Mouse (Mus musculus) liver, postnatal 0 days (tissue): ENCODE results near the gene Ehf. TPM values are rescaled to one million over a fixed set of nuclear protein-coding genes. Genes with fewer than 3 reads are reported as not detected.

Source experiments
- ATAC-seq: fragments of 200-750 bp; cut with Nextera tagmentation; 2 replicates; pipeline ENCODE4 v1.8.0; 2017; ENCODE audit warnings: mild to moderate bottlenecking, moderate library complexity
- DNase-seq: peaks from one replicate; pipeline ENCODE4 v3.0.0-alpha.2; 2016
- H3K27ac ChIP-seq: fragments of 300-500 bp; sonication (generic); 2 replicates; pipeline ENCODE4 v1.5.1; 2014; ENCODE audit warnings: antibody characterized with exemption, moderate library complexity, mild to moderate bottlenecking, low read depth
- H3K27me3 ChIP-seq: fragments of 300-500 bp; sonication (generic); 2 replicates; pipeline ENCODE4 v1.6.1; 2014; ENCODE audit warnings: low read length, control low read depth, mixed read lengths; ENCODE audit not compliant: insufficient read depth
- H3K36me3 ChIP-seq: fragments of 300-500 bp; sonication (generic); replicated peaks from 2 replicates; pipeline ENCODE4 v1.6.1; 2014; ENCODE audit warnings: mild to moderate bottlenecking, control low read depth, low read length, moderate library complexity, mixed read lengths; ENCODE audit not compliant: insufficient read depth
- H3K4me1 ChIP-seq: fragments of 300-500 bp; sonication (generic); 2 replicates; pipeline ENCODE4 v1.6.1; 2014; ENCODE audit warnings: antibody characterized with exemption, mild to moderate bottlenecking, control low read depth; ENCODE audit not compliant: insufficient read depth
- H3K4me2 ChIP-seq: fragments of 300-500 bp; sonication (generic); 2 replicates; pipeline ENCODE4 v1.6.1; 2014; ENCODE audit warnings: low read depth, mild to moderate bottlenecking, low read length, moderate library complexity, mixed read lengths
- H3K4me3 ChIP-seq: fragments of 300-500 bp; sonication (generic); 2 replicates; pipeline ENCODE4 v1.5.1; 2014; ENCODE audit warnings: low read depth, low read length
- H3K9ac ChIP-seq: fragments of 300-500 bp; sonication (generic); replicated peaks from 2 replicates; pipeline ENCODE4 v1.6.1; 2014; ENCODE audit warnings: mild to moderate bottlenecking, moderate library complexity
- H3K9me3 ChIP-seq: fragments of 300-500 bp; sonication (generic); 2 replicates; pipeline ENCODE4 v1.6.1; 2016; ENCODE audit warnings: mild to moderate bottlenecking, control low read depth, low read length, mixed read lengths
- CTCF ChIP-seq: sonication (generic); IDR thresholded peaks from 2 replicates; pipeline ENCODE4 v1.5.1; 2016; ENCODE audit warnings: antibody characterized with exemption, low read depth
- EP300 ChIP-seq: IDR thresholded peaks from 2 replicates; pipeline ENCODE4 v1.6.1; 2016; ENCODE audit warnings: antibody characterized with exemption, low read depth, mild to moderate bottlenecking
- WGBS: fragments of 180-500 bp; shearing (Covaris S2); extraction: QIAGEN DNeasy Blood & Tissue Kit; methylation state at CpG from one replicate; pipeline ENCODE4 v1.1.7; 2014; ENCODE audit not compliant: insufficient replicate concordance; 5-methylcytosine and 5-hydroxymethylcytosine counted together
- polyA plus RNA-seq: library from polyadenylated mRNA; unstranded; fragments of >200 nt; fragmentation: Nextera tagmentation; extraction: Ambion mirVana; gene quantifications from 2 replicates; pipeline ENCODE4 v1.2.1, GENCODE M21; 2015

Gene Ehf
- polyA plus RNA-seq, 1 experiment from 2014 or later = 0.26 TPM

GRCm38 (mm10) chr2:103279927-103280326, 23.2 kb downstream of the Ehf start:
- Histone ChIP-seq H3K27ac (no peak overlapping the region), H3K9ac (no peak overlapping the region), H3K9me3 (no peaks in the 10 kb centered on the region), H3K4me1 (no peaks in the 10 kb centered on the region), H3K4me2 (no peak overlapping the region), H3K4me3 (no peak overlapping the region), H3K27me3 (no peaks in the 10 kb centered on the region), H3K36me3 (no peaks in the 10 kb centered on the region)
- 94% methylated on average over 1 of the region's 1 CpGs for WGBS
- TF ChIP-seq EP300 (no peak), CTCF (no peak)
- no peak for DNase-seq
- no peak for ATAC-seq

GRCm38 (mm10) chr2:103278476-103278875, 24.6 kb downstream of the Ehf start:
- DNase-seq = no peak
- Histone ChIP-seq H3K9me3 (no peaks in the 10 kb centered on the region), H3K27me3 (no peaks in the 10 kb centered on the region), H3K4me1 (no peaks in the 10 kb centered on the region), H3K36me3 (no peaks in the 10 kb centered on the region), H3K27ac (no peak overlapping the region), H3K9ac (no peak overlapping the region), H3K4me3 (no peak overlapping the region), H3K4me2 (no peak overlapping the region)
- WGBS = 60% methylated on average over 1 of the region's 1 CpGs
- TF ChIP-seq EP300 = no peak
- TF ChIP-seq CTCF = no peak
- no peak for ATAC-seq

DNA sequence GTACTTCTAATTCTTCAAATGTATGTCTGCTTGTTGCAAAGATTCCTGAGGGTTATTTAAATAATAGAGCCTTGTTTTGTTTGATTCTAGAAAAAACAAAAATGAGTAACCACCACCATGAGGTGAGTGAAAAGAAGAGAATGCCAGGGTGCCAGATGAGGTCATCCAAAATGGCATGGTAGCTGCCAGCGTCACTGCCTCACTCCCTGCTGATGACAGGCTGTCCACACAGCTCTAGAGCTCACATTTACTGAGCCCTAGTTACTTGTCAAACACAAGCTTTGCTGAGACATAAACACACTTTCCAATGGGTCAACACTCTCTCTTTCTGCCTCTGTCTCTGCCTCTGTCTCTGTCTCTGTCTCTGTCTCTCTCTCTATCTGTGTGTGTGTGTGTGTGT, 25.3 kb downstream of the Ehf start:
- Histone ChIP-seq H3K36me3 (no peaks in the 10 kb centered on the region), H3K4me1 (no peaks in the 10 kb centered on the region), H3K27me3 (no peaks in the 10 kb centered on the region), H3K9ac (no peak overlapping the region), H3K4me2 (no peak overlapping the region), H3K4me3 (no peak overlapping the region), H3K9me3 (no peaks in the 10 kb centered on the region), H3K27ac (no peak overlapping the region)
- WGBS = 78% methylated on average over 1 of the region's 1 CpGs
- no peak for ATAC-seq
- TF ChIP-seq CTCF (no peak), EP300 (no peak)
- no peak for DNase-seq

DNA sequence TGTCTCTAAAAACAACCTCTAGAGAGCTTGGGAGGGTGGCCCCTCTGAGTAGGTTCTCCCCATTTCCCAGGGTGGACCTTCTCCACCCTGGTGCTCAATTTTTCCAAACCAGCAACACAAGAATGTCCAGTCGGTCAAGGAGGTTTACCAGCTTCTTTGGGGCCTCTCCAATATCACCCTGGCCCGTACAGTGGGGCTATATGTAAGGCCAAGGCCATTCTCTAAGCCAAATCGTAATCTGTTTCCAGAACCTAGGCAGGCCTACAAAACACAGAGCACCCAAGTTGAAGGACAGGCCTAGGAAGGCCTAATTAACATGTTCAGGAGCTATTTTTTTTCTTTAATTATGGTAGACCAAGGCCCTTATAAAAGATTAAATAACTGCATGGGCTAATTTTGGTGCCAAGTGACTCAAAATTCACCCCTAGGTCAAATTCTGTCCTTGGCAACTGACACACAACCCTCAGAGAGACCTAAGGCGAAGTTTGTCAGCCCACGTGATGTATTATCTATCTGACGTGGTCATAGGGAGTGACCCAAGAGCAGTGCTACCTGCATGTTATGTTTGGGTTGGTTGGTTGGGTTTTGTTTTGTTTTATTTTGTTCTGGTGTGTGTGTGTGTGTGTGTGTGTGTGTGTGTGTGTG, 27.6 kb downstream of the Ehf start:
- H3K9ac ChIP-seq = no peak overlapping the region
- 68% methylated on average over 6 of the region's 6 CpGs for WGBS
- no peaks in the 10 kb centered on the region for H3K4me1 ChIP-seq
- no peaks in the 10 kb centered on the region for H3K9me3 ChIP-seq
- DNase-seq = no peak
- TF ChIP-seq EP300 (no peak), CTCF (no peak)
- no peaks in the 10 kb centered on the region for H3K27me3 ChIP-seq
- H3K4me2 ChIP-seq = no peak overlapping the region
- no peak for ATAC-seq
- H3K36me3 ChIP-seq = no peaks in the 10 kb centered on the region
- no peak overlapping the region for H3K27ac ChIP-seq
- no peak overlapping the region for H3K4me3 ChIP-seq

- Histone ChIP-seq H3K4me3 (no peak overlapping the region), H3K4me1 (no peaks in the 10 kb centered on the region), H3K9ac (no peak overlapping the region), H3K4me2 (no peak overlapping the region), H3K36me3 (no peaks in the 10 kb centered on the region), H3K9me3 (no peaks in the 10 kb centered on the region), H3K27me3 (no peaks in the 10 kb centered on the region), H3K27ac (no peak overlapping the region)
- ATAC-seq (no peak), DNase-seq (no peak)
- TF ChIP-seq CTCF = no peak
- no peak for TF ChIP-seq EP300
- 80% methylated on average over 2 of the region's 2 CpGs for WGBS
Observed at GRCm38 (mm10) chr2:103274803-103275202, 28.3 kb downstream of the Ehf start.

DNA sequence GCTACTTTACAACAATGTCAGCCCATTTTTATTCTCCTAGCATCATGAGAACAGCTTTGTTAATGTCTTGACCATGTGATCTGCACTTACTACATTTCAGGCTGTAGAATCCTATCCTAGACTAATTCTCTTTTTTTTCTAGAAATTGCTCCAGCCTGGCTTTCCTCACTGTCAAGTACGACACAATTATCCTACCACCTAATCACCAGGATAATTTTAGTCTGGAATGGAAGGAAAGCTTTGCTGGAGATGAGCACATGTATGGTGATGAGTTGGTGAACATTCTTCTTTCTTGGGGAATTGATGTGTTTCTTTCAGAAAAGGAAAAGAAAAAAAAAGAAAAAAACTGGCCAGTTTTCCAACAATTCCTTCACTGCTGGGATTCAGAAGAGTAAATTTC, 28.8 kb downstream of the Ehf start:
- Histone ChIP-seq H3K4me3 (no peak overlapping the region), H3K9me3 (no peaks in the 10 kb centered on the region), H3K36me3 (no peaks in the 10 kb centered on the region), H3K27ac (no peak overlapping the region), H3K27me3 (no peaks in the 10 kb centered on the region), H3K4me2 (no peak overlapping the region), H3K9ac (no peak overlapping the region), H3K4me1 (no peaks in the 10 kb centered on the region)
- WGBS = 86% methylated on average over 1 of the region's 1 CpGs
- ATAC-seq = no peak
- no peak for TF ChIP-seq CTCF
- TF ChIP-seq EP300 = no peak
- DNase-seq = no peak

DNA sequence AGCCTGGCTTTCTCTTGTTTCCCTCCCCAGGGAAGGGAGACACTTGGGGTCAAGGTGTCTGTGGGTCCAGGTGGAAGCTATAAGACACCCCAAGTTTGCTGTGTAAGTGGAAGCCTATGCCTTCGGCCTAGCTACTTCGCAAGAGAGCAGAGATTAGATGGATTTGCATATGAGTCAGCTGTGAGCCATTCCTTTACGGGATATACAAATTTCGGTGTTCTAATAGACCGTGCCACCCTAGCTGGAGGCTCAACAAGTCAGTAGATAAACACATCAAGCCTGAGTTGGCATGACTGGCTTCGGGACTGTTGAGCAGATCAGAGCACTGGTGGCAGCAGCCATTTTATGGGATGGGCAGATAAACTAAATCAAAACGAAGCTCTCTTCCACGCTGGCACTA, 31.6 kb downstream of the Ehf start:
- Histone ChIP-seq H3K9ac (no peak overlapping the region), H3K4me1 (no peaks in the 10 kb centered on the region), H3K27me3 (no peaks in the 10 kb centered on the region), H3K9me3 (no peaks in the 10 kb centered on the region), H3K27ac (no peak overlapping the region), H3K4me2 (no peak overlapping the region), H3K36me3 (no peaks in the 10 kb centered on the region), H3K4me3 (no peak overlapping the region)
- DNase-seq (no peak), ATAC-seq (no peak)
- TF ChIP-seq EP300 = no peak
- 83% methylated on average over 8 of the region's 8 CpGs for WGBS
